Mouse (Mus musculus) G1E (cell line): Measurements from ENCODE around the gene Npr1. TPM values are rescaled to one million over a fixed set of nuclear protein-coding genes. Genes with fewer than 3 reads are reported as not detected.

ENCODE experiments used
- ATAC-seq: 2 replicates; pipeline ENCODE4 v1.8.0; 2016; ENCODE audit warnings: mild to moderate bottlenecking; ENCODE audit not compliant: insufficient number of reproducible peaks, poor library complexity, low FRiP score, severe bottlenecking; ENCODE audit errors: extremely low read depth
- DNase-seq: peaks from one replicate; pipeline ENCODE4 v3.0.0; 2012; ENCODE audit warnings: low spot score
- H3K27me3 ChIP-seq: 2 replicates; pipeline ENCODE4 v1.6.1; 2012; ENCODE audit warnings: mild to moderate bottlenecking, low read length, inconsistent platforms; ENCODE audit not compliant: insufficient read depth
- H3K36me3 ChIP-seq: replicated peaks from 2 replicates; pipeline ENCODE3; 2012; ENCODE audit warnings: mild to moderate bottlenecking, inconsistent platforms
- H3K4me1 ChIP-seq: 2 replicates; pipeline ENCODE4 v1.6.1; 2012; ENCODE audit warnings: low read depth, low read length, inconsistent platforms, mixed read lengths; ENCODE audit not compliant: insufficient read depth
- H3K4me3 ChIP-seq: 2 replicates; pipeline ENCODE4 v1.5.1; 2012; ENCODE audit warnings: low read depth, mild to moderate bottlenecking, inconsistent platforms, low read length, moderate library complexity, mixed read lengths
- H3K9me3 ChIP-seq: replicated peaks from 2 replicates; pipeline ENCODE4 v1.6.1; 2012; ENCODE audit warnings: inconsistent platforms
- CTCF ChIP-seq: IDR thresholded peaks from 2 replicates; pipeline ENCODE4 v1.5.1; 2012; ENCODE audit warnings: low read depth, low read length, inconsistent platforms, mixed read lengths
- GATA1 ChIP-seq: IDR thresholded peaks from 2 replicates; pipeline ENCODE4 v1.6.1; 2012; ENCODE audit warnings: borderline replicate concordance, low read length, inconsistent platforms, mixed read lengths
- GATA2 ChIP-seq: IDR thresholded peaks from 2 replicates; pipeline ENCODE4 v1.6.1; 2012; ENCODE audit warnings: low read depth, low read length, inconsistent platforms, borderline replicate concordance
- POLR2AphosphoS5 ChIP-seq: IDR thresholded peaks from 2 replicates; pipeline ENCODE4 v1.6.1; 2012; ENCODE audit warnings: low read depth, low read length, inconsistent platforms; ENCODE audit not compliant: insufficient replicate concordance
- TAL1 ChIP-seq: conservative IDR thresholded peaks from 2 replicates; pipeline ENCODE4 v1.6.1; 2012; ENCODE audit warnings: low read depth, low read length, inconsistent platforms, mixed read lengths
- polyA plus RNA-seq: library from polyadenylated mRNA; stranded (reverse); fragments of >175 nt; gene quantifications from 2 replicates; pipeline ENCODE4 v1.2.3, GENCODE M21; 2012
- total RNA-seq, 2 experiments: library from RNA; stranded (forward) in 1 of 2; stranded (reverse) in 1 of 2; fragments of 200-1000 nt in 1 of 2; fragments of >200 nt in 1 of 2; fragmentation: Nextera tagmentation in 1 of 2; gene quantifications; 2 replicates each; pipeline ENCODE4 v1.2.3; 2014 to 2017

The Npr1 gene
- total and polyA plus RNA-seq, 3 experiments = not detected

GRCm38 (mm10) chr3:90432348-90432747 is 33.3 kb downstream of the Npr1 start:
- Histone ChIP-seq H3K4me3 (peak overlapping the region; percentile 76), H3K4me1 (peaks cover 58% of the 10 kb centered on the region), H3K9me3 (no peaks in the 10 kb centered on the region), H3K36me3 (peaks cover 29% of the 10 kb centered on the region), H3K27me3 (no peaks in the 10 kb centered on the region)
- ATAC-seq (no peak), DNase-seq (no peak)
- TF ChIP-seq GATA2 = no peak
- no peak for TF ChIP-seq CTCF
- TF ChIP-seq GATA1 = no peak
- TF ChIP-seq TAL1 = no peak
- no peak for TF ChIP-seq POLR2AphosphoS5

DNA sequence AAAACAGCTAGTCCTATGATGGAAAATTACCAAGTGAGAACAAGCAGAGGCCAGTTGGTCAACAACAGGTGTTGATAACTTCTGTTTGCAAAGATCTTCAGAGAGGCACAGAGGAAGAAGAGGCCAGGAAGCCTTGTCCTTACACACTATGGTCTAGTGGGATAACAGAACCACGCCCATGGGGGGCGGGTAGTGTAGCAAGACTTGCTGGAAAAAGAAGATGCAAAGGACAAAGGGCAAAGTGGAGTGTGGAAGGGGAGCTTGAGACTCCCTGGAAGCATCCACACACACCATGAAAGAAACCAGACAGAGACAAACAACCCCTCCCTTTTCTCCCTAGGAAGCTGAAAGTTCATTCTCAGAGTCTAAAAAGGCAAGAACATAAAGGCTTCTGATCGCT is 36.1 kb downstream of the Npr1 start:
- DNase-seq (no peak), ATAC-seq (no peak)
- H3K9me3 ChIP-seq = no peaks in the 10 kb centered on the region
- peaks cover 64% of the 10 kb centered on the region for H3K4me1 ChIP-seq
- peaks cover 48% of the 10 kb centered on the region for H3K36me3 ChIP-seq
- H3K4me3 ChIP-seq = no peak overlapping the region
- no peaks in the 10 kb centered on the region for H3K27me3 ChIP-seq
- TF ChIP-seq GATA1 (no peak), TAL1 (no peak), GATA2 (no peak), POLR2AphosphoS5 (no peak), CTCF (no peak)

GRCm38 (mm10) chr3:90428186-90428585 is 37.5 kb downstream of the Npr1 start:
- DNase-seq (no peak), ATAC-seq (no peak)
- TF ChIP-seq TAL1 (no peak), POLR2AphosphoS5 (no peak), GATA1 (no peak), CTCF (no peak), GATA2 (no peak)
- H3K9me3 ChIP-seq = no peaks in the 10 kb centered on the region
- H3K4me1 ChIP-seq = peaks cover 55% of the 10 kb centered on the region
- H3K4me3 ChIP-seq = no peak overlapping the region
- H3K36me3 ChIP-seq = peaks cover 60% of the 10 kb centered on the region
- no peaks in the 10 kb centered on the region for H3K27me3 ChIP-seq

DNA sequence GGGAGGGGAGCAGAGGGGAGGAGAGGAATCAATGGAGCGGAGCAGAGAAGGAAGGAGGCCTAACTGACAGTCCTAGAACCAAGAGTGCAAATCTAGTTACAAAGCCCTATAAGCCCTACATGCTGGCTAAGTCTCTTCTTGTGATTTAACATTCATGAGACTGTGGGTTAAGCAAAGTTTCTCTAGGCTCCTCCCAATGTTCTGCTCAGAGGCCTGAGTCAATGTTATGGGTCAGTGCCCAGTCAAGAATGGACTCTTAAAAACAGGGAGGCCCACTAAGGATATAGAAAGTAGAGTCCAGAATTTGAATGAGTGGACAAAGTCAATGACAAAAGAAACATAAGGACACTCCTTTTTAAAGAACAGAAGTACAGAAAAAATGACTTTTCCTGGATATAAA is 38.1 kb downstream of the Npr1 start:
- peaks cover 66% of the 10 kb centered on the region for H3K36me3 ChIP-seq
- no peak for ATAC-seq
- no peaks in the 10 kb centered on the region for H3K9me3 ChIP-seq
- TF ChIP-seq TAL1 (no peak), GATA1 (no peak), POLR2AphosphoS5 (no peak)
- peaks cover 51% of the 10 kb centered on the region for H3K4me1 ChIP-seq
- no peak overlapping the region for H3K4me3 ChIP-seq
- no peaks in the 10 kb centered on the region for H3K27me3 ChIP-seq
- no peak for DNase-seq

DNA sequence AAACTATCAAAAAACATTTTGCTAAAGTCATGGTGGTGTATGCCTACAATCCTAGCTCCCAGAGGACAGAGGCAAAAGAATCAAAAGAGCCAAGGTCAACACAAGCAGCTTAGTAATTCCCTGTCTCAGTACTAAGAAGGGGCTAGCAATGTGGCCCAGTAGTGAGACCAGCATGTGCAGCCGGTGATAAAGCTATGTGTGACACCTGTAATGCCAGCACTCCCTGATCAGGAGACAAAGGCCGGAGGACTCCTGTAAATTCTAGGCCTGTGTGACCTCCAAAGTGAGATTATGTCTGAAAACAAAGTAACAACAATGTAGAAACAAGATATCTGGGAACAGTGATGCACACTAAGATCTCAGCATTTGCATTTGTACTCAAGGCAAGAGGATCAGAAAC is 40.2 kb downstream of the Npr1 start:
- ATAC-seq (no peak), DNase-seq (no peak)
- H3K4me3 ChIP-seq = no peak overlapping the region
- no peaks in the 10 kb centered on the region for H3K9me3 ChIP-seq
- no peak for TF ChIP-seq GATA1
- TF ChIP-seq TAL1 = no peak
- no peak for TF ChIP-seq POLR2AphosphoS5
- TF ChIP-seq CTCF = no peak
- TF ChIP-seq GATA2 = no peak
- peaks cover 77% of the 10 kb centered on the region for H3K36me3 ChIP-seq
- peaks cover 34% of the 10 kb centered on the region for H3K4me1 ChIP-seq
- no peaks in the 10 kb centered on the region for H3K27me3 ChIP-seq

DNA sequence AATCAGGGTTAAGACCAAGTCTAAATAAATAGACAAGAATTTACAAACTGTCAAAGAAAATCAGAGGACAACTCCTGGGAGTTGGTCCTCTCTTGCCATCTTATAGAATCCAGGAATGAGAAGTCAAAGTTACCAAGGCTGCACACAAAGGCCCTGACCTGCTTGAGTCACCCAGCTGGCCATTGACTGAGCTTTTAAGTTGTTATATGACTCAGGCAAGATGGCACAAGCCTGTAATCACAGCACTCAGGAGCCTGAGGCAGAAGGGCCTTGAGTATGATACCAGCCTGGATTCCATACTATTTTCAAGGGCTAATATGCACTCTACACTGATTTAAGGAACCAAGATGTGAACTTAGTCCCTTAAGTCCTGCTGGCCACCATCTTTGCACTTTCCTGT is 42.1 kb downstream of the Npr1 start:
- no peaks in the 10 kb centered on the region for H3K9me3 ChIP-seq
- ATAC-seq (no peak), DNase-seq (no peak)
- H3K4me1 ChIP-seq = peaks cover 17% of the 10 kb centered on the region
- H3K36me3 ChIP-seq = peaks cover 81% of the 10 kb centered on the region
- no peak overlapping the region for H3K4me3 ChIP-seq
- no peaks in the 10 kb centered on the region for H3K27me3 ChIP-seq
- no peak for TF ChIP-seq CTCF
- TF ChIP-seq TAL1 = no peak
- TF ChIP-seq GATA2 = no peak
- no peak for TF ChIP-seq GATA1
- no peak for TF ChIP-seq POLR2AphosphoS5

DNA sequence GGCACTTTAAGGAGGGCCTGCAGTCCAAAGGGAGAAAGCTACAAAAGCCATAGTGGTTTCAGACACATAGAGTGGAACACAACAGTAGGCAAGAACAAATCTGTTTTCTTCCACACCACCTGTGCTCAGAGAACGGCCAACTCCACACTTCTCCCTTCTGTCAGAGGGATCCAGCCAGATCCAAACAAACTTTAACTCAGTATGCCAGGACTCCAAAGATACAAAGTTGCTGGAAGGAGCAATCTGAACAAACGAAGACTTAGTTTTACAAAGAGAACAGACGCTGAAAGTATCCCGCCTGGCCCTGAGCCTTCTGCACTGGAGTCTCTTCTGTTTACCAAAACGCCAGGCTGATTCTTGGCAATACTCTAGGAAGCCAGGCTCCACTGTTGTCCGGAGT is 45.0 kb downstream of the Npr1 start:
- H3K27me3 ChIP-seq = no peaks in the 10 kb centered on the region
- no peak overlapping the region for H3K4me3 ChIP-seq
- TF ChIP-seq GATA1 = no peak
- no peak for TF ChIP-seq CTCF
- no peak for TF ChIP-seq TAL1
- no peak for TF ChIP-seq GATA2
- TF ChIP-seq POLR2AphosphoS5 = no peak
- peaks cover 88% of the 10 kb centered on the region for H3K36me3 ChIP-seq
- 0 out of 2 replicates have a peak, but pooled peaks cover 4% of the 10 kb centered on the region for H3K4me1 ChIP-seq
- no peak for DNase-seq
- no peaks in the 10 kb centered on the region for H3K9me3 ChIP-seq
- ATAC-seq = no peak
